Mouse (Mus musculus) gastrocnemius, adult 2 months (tissue): ENCODE data around the gene Tmem164. TPM values are rescaled to one million over a fixed set of nuclear protein-coding genes. Genes with fewer than 3 reads are reported as not detected.

Experiments used
- DNase-seq: peaks from one replicate; pipeline ENCODE4 v3.0.0; 2022
- H3K27ac ChIP-seq: fragments of 200-600 bp; 2 replicates; pipeline ENCODE4 v1.8.1; 2022; ENCODE audit warnings: mild to moderate bottlenecking
- H3K4me3 ChIP-seq: fragments of 200-600 bp; 2 replicates; pipeline ENCODE4 v1.8.1; 2022; ENCODE audit warnings: mild to moderate bottlenecking, moderate library complexity
- CTCF ChIP-seq: fragments of 200-600 bp; IDR thresholded peaks from 2 replicates; pipeline ENCODE4 v1.8.1; 2022; ENCODE audit warnings: antibody characterized with exemption, mild to moderate bottlenecking, moderate library complexity
- intact Hi-C: fragments of 180-260 bp; cut with DNase I; formaldehyde crosslinking; loops from one replicate; pipeline ENCODE4 v1.15.1; 2025
- total RNA-seq, 2 experiments: library from RNA; stranded (reverse); gene quantifications; 2 replicates each; pipeline ENCODE4 v1.2.3; 2021

The Tmem164 gene
- total RNA-seq, 2 experiments from 2014 or later, result 1.7 to 2.9 TPM

- H3K27ac ChIP-seq, result no peak overlapping the region
- intact Hi-C loops, result no loop called here
Measured at GRCm38 (mm10) chrX:142726311-142726710, 45.1 kb downstream of the Tmem164 start.

GRCm38 (mm10) chrX:142727847-142728246, 46.6 kb downstream of the Tmem164 start:
- Histone ChIP-seq H3K4me3 (no peak overlapping the region), H3K27ac (no peak overlapping the region)
- TF ChIP-seq CTCF, result no peak
- intact Hi-C loops, result no loop called here
- no peak for DNase-seq

More at GRCm38 (mm10) chrX:142726311-142726710, 45.1 kb downstream of the Tmem164 start:
- H3K4me3 ChIP-seq, result no peak overlapping the region
- DNase-seq, result no peak
- no peak for TF ChIP-seq CTCF

- DNase-seq, result no peak
- TF ChIP-seq CTCF, result no peak
- intact Hi-C loops, result no loop called here
- no peak overlapping the region for H3K27ac ChIP-seq
- H3K4me3 ChIP-seq, result no peak overlapping the region
Measured at GRCm38 (mm10) chrX:142729040-142729439, 47.8 kb downstream of the Tmem164 start.

GRCm38 (mm10) chrX:142729482-142729881, 48.3 kb downstream of the Tmem164 start:
- intact Hi-C loops, result no loop called here

GRCm38 (mm10) chrX:142737099-142737498, 55.9 kb downstream of the Tmem164 start:
- no peak overlapping the region for H3K27ac ChIP-seq
- intact Hi-C loops, result loop anchor here (10.0 kb wide), 1 partner anchor 58 kb away; no protein-coding TSS in a partner anchor

More at GRCm38 (mm10) chrX:142729482-142729881, 48.3 kb downstream of the Tmem164 start:
- Histone ChIP-seq H3K4me3 (no peak overlapping the region), H3K27ac (no peak overlapping the region)
- no peak for TF ChIP-seq CTCF
- no peak for DNase-seq

GRCm38 (mm10) chrX:142737719-142738118, 56.5 kb downstream of the Tmem164 start:
- no peak for TF ChIP-seq CTCF
- H3K27ac ChIP-seq, result peak overlapping the region; percentile 16; the same call in 1 of the 2 replicates
- peak; percentile 65 for DNase-seq

More at GRCm38 (mm10) chrX:142737099-142737498, 55.9 kb downstream of the Tmem164 start:
- TF ChIP-seq CTCF, result no peak
- H3K4me3 ChIP-seq, result no peak overlapping the region
- DNase-seq, result no peak

GRCm38 (mm10) chrX:142747428-142747827, 66.2 kb downstream of the Tmem164 start:
- intact Hi-C loops, result no loop called here
- H3K4me3 ChIP-seq, result no peak overlapping the region
- peak; percentile 17; the same call in 1 of the 2 replicates for TF ChIP-seq CTCF

More at GRCm38 (mm10) chrX:142737719-142738118, 56.5 kb downstream of the Tmem164 start:
- intact Hi-C loops, result loop anchor here (10.0 kb wide), 1 partner anchor 57 kb away; no protein-coding TSS in a partner anchor
- no peak overlapping the region for H3K4me3 ChIP-seq

GRCm38 (mm10) chrX:142748574-142748973, 67.4 kb downstream of the Tmem164 start:
- intact Hi-C loops, result no loop called here
- Histone ChIP-seq H3K27ac (no peak overlapping the region), H3K4me3 (no peak overlapping the region)
- no peak for TF ChIP-seq CTCF
- DNase-seq, result no peak

More at GRCm38 (mm10) chrX:142747428-142747827, 66.2 kb downstream of the Tmem164 start:
- no peak overlapping the region for H3K27ac ChIP-seq
- DNase-seq, result no peak

GRCm38 (mm10) chrX:142750775-142751174, 69.6 kb downstream of the Tmem164 start:
- Histone ChIP-seq H3K27ac (no peak overlapping the region), H3K4me3 (no peak overlapping the region)
- DNase-seq, result no peak
- TF ChIP-seq CTCF, result no peak
- intact Hi-C loops, result no loop called here

GRCm38 (mm10) chrX:142755542-142755941, 74.3 kb downstream of the Tmem164 start:
- TF ChIP-seq CTCF, result no peak
- intact Hi-C loops, result no loop called here
- no peak for DNase-seq

GRCm38 (mm10) chrX:142760415-142760814, 79.2 kb downstream of the Tmem164 start:
- no peak for DNase-seq
- intact Hi-C loops, result no loop called here
- H3K27ac ChIP-seq, result no peak overlapping the region
- no peak for TF ChIP-seq CTCF
- no peak overlapping the region for H3K4me3 ChIP-seq

More at GRCm38 (mm10) chrX:142755542-142755941, 74.3 kb downstream of the Tmem164 start:
- H3K27ac ChIP-seq, result no peak overlapping the region
- H3K4me3 ChIP-seq, result no peak overlapping the region

- Histone ChIP-seq H3K27ac (no peak overlapping the region), H3K4me3 (no peak overlapping the region)
- TF ChIP-seq CTCF, result no peak
- intact Hi-C loops, result no loop called here
- no peak for DNase-seq
Measured at GRCm38 (mm10) chrX:142763337-142763736, 82.1 kb downstream of the Tmem164 start.

GRCm38 (mm10) chrX:142769698-142770097, 88.5 kb downstream of the Tmem164 start:
- H3K4me3 ChIP-seq, result no peak overlapping the region
- no peak for TF ChIP-seq CTCF
- H3K27ac ChIP-seq, result no peak overlapping the region
- no peak for DNase-seq
- intact Hi-C loops, result no loop called here

GRCm38 (mm10) chrX:142773658-142774057, 92.5 kb downstream of the Tmem164 start:
- DNase-seq, result no peak
- Histone ChIP-seq H3K27ac (no peak overlapping the region), H3K4me3 (no peak overlapping the region)
- TF ChIP-seq CTCF, result no peak
- intact Hi-C loops, result no loop called here
